Mouse (Mus musculus) bone marrow, adult 2 months (tissue): ENCODE measurements around the gene Cstb. TPM values are rescaled to one million over a fixed set of nuclear protein-coding genes. Genes with fewer than 3 reads are reported as not detected.
"Not testable (repeated sequence)": the region's sequence is repeated elsewhere in the genome, so short reads cannot be mapped to it uniquely, and the experiment has no call there.

Experiments used
- H3K27ac ChIP-seq: fragments of 200-500 bp; 2 replicates; pipeline ENCODE4 v1.5.1; 2012; ENCODE audit warnings: low read depth, mild to moderate bottlenecking, control low read depth, inconsistent platforms, low read length; ENCODE audit not compliant: control insufficient read depth, poor library complexity, insufficient read depth
- H3K4me1 ChIP-seq: fragments of 200-500 bp; 2 replicates; pipeline ENCODE4 v1.6.1; 2011; ENCODE audit warnings: low read length; ENCODE audit not compliant: control insufficient read depth, insufficient read depth
- H3K4me3 ChIP-seq: fragments of 200-500 bp; replicated peaks from 2 replicates; pipeline ENCODE3; 2011; ENCODE audit warnings: mild to moderate bottlenecking, low read depth, low read length, control low read depth; ENCODE audit not compliant: control insufficient read depth
- CTCF ChIP-seq: fragments of 200-500 bp; IDR thresholded peaks from 2 replicates; pipeline ENCODE4 v1.5.1; 2011; ENCODE audit warnings: low read length, control low read depth; ENCODE audit not compliant: control insufficient read depth, insufficient read depth
- POLR2A ChIP-seq: fragments of 200-500 bp; IDR thresholded peaks from 2 replicates; pipeline ENCODE4 v1.6.1; 2011; ENCODE audit warnings: low read depth, mild to moderate bottlenecking, control low read depth, low read length, borderline replicate concordance; ENCODE audit not compliant: control insufficient read depth
- WGBS: fragments of 180-500 bp; shearing (Covaris S2); methylation state at CpG from one replicate; pipeline ENCODE4 v1.1.7; 2018; 5-methylcytosine and 5-hydroxymethylcytosine counted together
- polyA plus RNA-seq: library from polyadenylated mRNA; stranded (reverse); fragments of >200 nt; gene quantifications from 2 replicates; pipeline ENCODE4 v1.2.4, GENCODE M21; 2011; ENCODE audit warnings: low replicate concordance; ENCODE audit not compliant: missing spikeins, insufficient read depth, insufficient read length

Cstb gene
- polyA plus RNA-seq, 1 experiment, result 77.8 TPM

DNA sequence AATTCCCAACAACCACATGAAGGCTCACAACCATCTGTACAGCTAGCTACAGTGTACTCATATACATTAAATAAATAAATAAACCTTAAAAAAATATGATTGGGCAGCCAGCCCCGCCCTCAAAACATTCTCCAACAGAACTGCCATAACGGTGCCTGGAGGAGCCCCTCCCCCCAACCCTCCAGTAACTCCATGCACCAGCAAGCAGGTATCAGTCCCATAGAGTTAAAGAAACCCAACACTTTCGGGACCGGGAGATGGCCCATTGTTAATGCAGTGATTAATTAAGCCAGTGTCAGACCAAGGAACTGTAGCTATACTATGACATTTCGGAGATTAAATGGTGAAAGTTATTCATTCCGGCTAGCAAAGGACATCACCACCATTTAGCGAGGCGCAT is 13.6 kb upstream of the Cstb start:
- H3K4me3 ChIP-seq, result peak overlapping the region; percentile 89
- TF ChIP-seq CTCF, result no peak
- TF ChIP-seq POLR2A, result no peak
- no peak overlapping the region for H3K27ac ChIP-seq
- no peaks in the 10 kb centered on the region; the same call in 1 of the 2 replicates for H3K4me1 ChIP-seq
- 7% methylated on average over 8 of the region's 8 CpGs for WGBS

- TF ChIP-seq POLR2A (peak; percentile 87; the same call in 1 of the 2 replicates), CTCF (peak; percentile 100)
- H3K27ac ChIP-seq, result peak within 1 kb of the TSS; percentile 57; the same call in 1 of the 2 replicates
- under 1% methylated on average over 70 of the region's 70 CpGs for WGBS
- H3K4me1 ChIP-seq, result no peaks in the 10 kb centered on the region
- peak within 1 kb of the TSS; percentile 89 for H3K4me3 ChIP-seq
These were observed 12.9 kb upstream of the Cstb start, which contains the start of gene Rrp1 for GRCm38 (mm10) chr10:78412319-78413151. Gene Rrp1, minus strand, starts transcription at chr10:78413043.

DNA sequence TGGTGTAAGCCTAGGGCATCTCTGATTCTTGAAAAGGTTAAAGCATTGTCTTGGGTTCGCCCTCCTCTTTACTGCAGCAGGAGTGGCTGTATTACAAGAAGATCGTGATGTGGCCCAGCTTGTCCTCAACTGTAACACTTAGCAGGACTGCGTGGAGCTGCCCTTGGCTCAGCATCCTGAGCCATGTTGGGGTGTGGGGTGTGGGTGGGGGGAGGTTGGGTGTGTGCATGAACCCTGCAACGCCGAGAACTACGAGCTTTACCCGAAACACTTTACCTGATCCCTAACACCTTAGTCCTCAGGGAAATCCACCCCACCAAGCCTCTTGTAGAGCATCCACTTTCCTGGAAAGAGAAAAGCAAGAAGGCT is 12.3 kb upstream of the Cstb start:
- Histone ChIP-seq H3K27ac (no peak overlapping the region), H3K4me1 (no peaks in the 10 kb centered on the region), H3K4me3 (peak overlapping the region; percentile 89)
- TF ChIP-seq CTCF (no peak), POLR2A (no peak)
- 47% methylated on average over 7 of the region's 7 CpGs for WGBS

DNA sequence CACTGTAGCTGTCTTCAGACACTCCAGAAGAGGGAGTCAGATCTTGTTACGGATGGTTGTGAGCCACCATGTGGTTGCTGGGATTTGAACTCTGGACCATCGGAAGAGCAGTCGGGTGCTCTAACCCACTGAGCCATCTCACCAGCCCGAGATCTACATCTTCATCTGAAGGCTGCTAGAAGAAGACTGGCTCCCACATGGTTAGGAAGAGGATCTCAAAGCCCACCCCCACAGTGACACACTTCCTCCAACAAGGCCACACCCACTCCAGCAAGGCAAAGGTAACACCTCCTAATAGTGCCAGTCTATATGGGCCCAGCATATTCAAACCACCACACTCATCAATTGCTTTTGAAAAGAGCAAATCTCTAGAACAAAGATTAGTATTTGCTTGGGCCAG is 10.5 kb upstream of the Cstb start:
- WGBS, result 73% methylated on average over 3 of the region's 4 CpGs
- H3K4me1 ChIP-seq, H3K4me3 ChIP-seq, H3K27ac ChIP-seq: not testable (repeated sequence)

DNA sequence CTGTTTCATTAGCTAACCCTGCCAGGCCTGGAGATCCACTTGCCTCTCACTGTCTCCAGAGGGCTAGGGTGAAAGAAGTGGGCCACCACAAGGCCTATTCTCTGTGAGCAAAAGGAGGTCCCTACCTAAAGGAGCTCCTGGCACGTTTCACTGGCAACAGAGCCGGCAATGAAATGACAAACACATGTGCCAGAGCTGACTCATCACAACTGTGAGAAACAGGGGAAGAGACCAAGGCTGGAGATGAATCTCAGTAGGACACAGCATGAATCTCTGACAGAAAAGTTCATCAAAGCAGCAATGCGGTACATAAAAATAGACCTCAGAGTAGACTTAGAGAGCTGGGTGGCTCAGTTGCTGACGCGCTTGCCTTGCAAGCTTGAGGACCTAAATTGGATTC is 7.6 kb upstream of the Cstb start:
- no peaks in the 10 kb centered on the region; the same call in 1 of the 2 replicates for H3K4me1 ChIP-seq
- H3K4me3 ChIP-seq, result no peak overlapping the region
- no peak overlapping the region for H3K27ac ChIP-seq
- WGBS, result 67% methylated on average over 5 of the region's 5 CpGs
- TF ChIP-seq CTCF, result no peak
- TF ChIP-seq POLR2A, result no peak

- 85% methylated on average over 2 of the region's 2 CpGs for WGBS
- no peaks in the 10 kb centered on the region; the same call in 1 of the 2 replicates for H3K4me1 ChIP-seq
These were observed 6.7 kb upstream of the Cstb start for GRCm38 (mm10) chr10:78418791-78419190.

GRCm38 (mm10) chr10:78420929-78421328 is 4.5 kb upstream of the Cstb start:
- Histone ChIP-seq H3K4me3 (no peak overlapping the region), H3K4me1 (no peaks in the 10 kb centered on the region; the same call in 1 of the 2 replicates), H3K27ac (no peak overlapping the region)
- WGBS, result 54% methylated on average over 2 of the region's 2 CpGs
- TF ChIP-seq POLR2A (no peak), CTCF (no peak)

More at GRCm38 (mm10) chr10:78418791-78419190, 6.7 kb upstream of the Cstb start:
- TF ChIP-seq CTCF (no peak), POLR2A (no peak)
- Histone ChIP-seq H3K27ac (no peak overlapping the region), H3K4me3 (no peak overlapping the region)

DNA sequence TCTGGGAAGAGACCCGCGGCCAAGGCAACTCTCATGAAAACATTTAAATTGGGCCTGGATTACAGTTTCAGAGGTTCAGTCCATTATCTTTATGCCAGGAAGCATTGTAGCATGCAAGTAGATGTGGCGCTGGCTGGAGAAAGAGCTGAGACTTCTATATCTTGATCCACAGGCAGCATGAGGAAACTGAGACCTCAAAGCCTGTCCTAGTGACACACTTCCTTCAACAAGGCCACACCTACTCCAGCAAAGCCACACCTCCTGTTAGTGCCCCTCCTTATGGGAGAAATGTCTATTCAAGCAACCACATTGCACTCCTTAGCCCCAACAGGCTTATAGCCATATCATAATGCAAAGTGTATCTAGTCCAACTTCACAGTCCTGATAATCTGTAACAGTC is 2.9 kb upstream of the Cstb start:
- TF ChIP-seq POLR2A, result no peak
- TF ChIP-seq CTCF, result no peak
- H3K4me1 ChIP-seq, result no peaks in the 10 kb centered on the region; the same call in 1 of the 2 replicates
- H3K27ac ChIP-seq, result no peak overlapping the region
- no peak overlapping the region for H3K4me3 ChIP-seq
- 70% methylated on average over 3 of the region's 3 CpGs for WGBS

GRCm38 (mm10) chr10:78426117-78426735 is 757 bp downstream of the Cstb start:
- no peaks in the 10 kb centered on the region for H3K4me1 ChIP-seq
- H3K27ac ChIP-seq, result peak overlapping the region; percentile 62
- TF ChIP-seq POLR2A (no peak), CTCF (no peak)
- 31% methylated on average over 6 of the region's 6 CpGs for WGBS
- peak overlapping the region; percentile 100 for H3K4me3 ChIP-seq
